Mouse (Mus musculus) forebrain, embryonic 12.5 days (tissue): ENCODE measurements at regions not wholly inside any gene's neighbourhood (a gene's known extent, or its start where the extent isn't known, plus 50 kb on each side); places are given as distances from the start of the nearest gene placed in this dataset.

Experiments
- ATAC-seq: fragments of 200-750 bp; cut with Nextera tagmentation; 2 replicates; pipeline ENCODE4 v1.8.0; 2017; ENCODE audit warnings: moderate TSS enrichment; ENCODE audit not compliant: low FRiP score
- H3K27ac ChIP-seq: fragments of 300-500 bp; sonication (generic); 2 replicates; pipeline ENCODE4 v1.5.1; 2016; ENCODE audit warnings: mild to moderate bottlenecking
- H3K27me3 ChIP-seq: fragments of 300-500 bp; sonication (generic); 2 replicates; pipeline ENCODE4 v1.6.1; 2016; ENCODE audit warnings: mild to moderate bottlenecking
- H3K36me3 ChIP-seq: fragments of 300-500 bp; sonication (generic); replicated peaks from 2 replicates; pipeline ENCODE4 v1.6.1; 2016; ENCODE audit warnings: mild to moderate bottlenecking
- H3K4me1 ChIP-seq: fragments of 300-500 bp; sonication (generic); 2 replicates; pipeline ENCODE4 v1.6.1; 2016
- H3K4me2 ChIP-seq: fragments of 300-500 bp; sonication (generic); 2 replicates; pipeline ENCODE4 v1.6.1; 2016; ENCODE audit warnings: mild to moderate bottlenecking, moderate library complexity
- H3K4me3 ChIP-seq: fragments of 300-500 bp; sonication (generic); replicated peaks from 2 replicates; pipeline ENCODE4 v1.5.1; 2016; ENCODE audit warnings: mild to moderate bottlenecking
- H3K9ac ChIP-seq: fragments of 300-500 bp; sonication (generic); 2 replicates; pipeline ENCODE4 v1.6.1; 2016; ENCODE audit warnings: mild to moderate bottlenecking
- H3K9me3 ChIP-seq: fragments of 300-500 bp; sonication (generic); 2 replicates; pipeline ENCODE4 v1.6.1; 2016
- WGBS: fragments of 180-500 bp; shearing (Covaris S2); methylation state at CpG from one replicate; pipeline ENCODE4 v1.1.7; 2016; 5-methylcytosine and 5-hydroxymethylcytosine counted together

DNA sequence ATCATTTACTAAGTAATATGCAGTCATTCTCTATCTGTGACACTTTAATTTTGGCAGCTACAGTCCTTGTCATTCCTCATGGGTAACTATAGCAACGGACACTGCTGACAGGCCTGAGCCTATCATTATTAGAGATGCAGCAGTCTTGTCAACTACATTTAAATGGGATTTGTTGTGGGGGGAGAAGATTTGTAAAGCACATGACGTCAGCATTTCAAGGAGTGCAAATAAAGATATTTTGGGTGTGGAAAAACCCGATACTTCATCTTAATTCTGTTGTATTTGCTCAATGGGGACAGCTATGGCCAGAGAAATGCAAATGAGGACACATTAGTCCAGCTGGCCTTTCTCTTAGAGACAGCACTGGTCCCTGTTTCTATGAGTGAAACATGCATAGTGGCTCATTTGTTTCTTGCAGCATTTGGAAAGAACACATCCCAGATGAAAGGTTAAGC, 55.5 kb upstream of the Kcne4 start:
- Histone ChIP-seq H3K4me1 (peaks cover 9% of the 10 kb centered on the region), H3K36me3 (no peaks in the 10 kb centered on the region), H3K9me3 (no peaks in the 10 kb centered on the region), H3K27me3 (no peaks in the 10 kb centered on the region), H3K4me3 (no peak overlapping the region), H3K27ac (0 out of 2 replicates have a peak overlapping the region, but pooled peaks have one; percentile 10), H3K9ac (no peak overlapping the region), H3K4me2 (no peak overlapping the region)
- WGBS = 36% methylated on average over 3 of the region's 3 CpGs
- peak; percentile 94 for ATAC-seq
